Mouse (Mus musculus): Measurements from ENCODE around the gene Asb15. TPM values are rescaled to one million over a fixed set of nuclear protein-coding genes. Genes with fewer than 3 reads are reported as not detected.

Gene Asb15
- total RNA-seq, 2 experiments from 2014 or later, result not detected

GRCm38 (mm10) chr6:24555488-24555887, 27.5 kb downstream of the Asb15 start:
- no peak for ATAC-seq (replicated peaks; ENCODE audit: low FRiP score, poor library complexity, severe bottlenecking)

DNA sequence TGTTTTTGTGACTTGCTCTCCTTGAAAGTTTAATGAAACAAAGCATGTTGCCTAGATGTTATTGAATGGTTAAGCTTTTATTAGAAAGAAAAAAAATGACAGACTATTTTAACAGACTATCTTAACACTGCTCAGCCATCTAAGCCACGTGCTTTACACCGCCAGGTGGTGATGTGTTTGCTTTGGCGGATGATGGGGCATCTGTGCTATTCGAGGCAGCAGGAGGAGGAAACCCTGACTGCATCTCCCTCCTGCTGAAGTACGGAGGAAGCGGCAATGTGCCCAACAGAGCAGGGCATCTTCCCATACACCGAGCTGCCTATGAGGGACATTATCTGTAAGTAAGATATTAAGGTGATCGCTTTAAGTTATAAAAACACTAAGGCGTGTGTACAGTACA, 36.1 kb downstream of the Asb15 start:
- ATAC-seq (replicated peaks; ENCODE audit: low FRiP score, poor library complexity, severe bottlenecking), result no peak

GRCm38 (mm10) chr6:24564886-24565285, 36.9 kb downstream of the Asb15 start:
- ATAC-seq (replicated peaks; ENCODE audit: low FRiP score, poor library complexity, severe bottlenecking), result no peak

DNA sequence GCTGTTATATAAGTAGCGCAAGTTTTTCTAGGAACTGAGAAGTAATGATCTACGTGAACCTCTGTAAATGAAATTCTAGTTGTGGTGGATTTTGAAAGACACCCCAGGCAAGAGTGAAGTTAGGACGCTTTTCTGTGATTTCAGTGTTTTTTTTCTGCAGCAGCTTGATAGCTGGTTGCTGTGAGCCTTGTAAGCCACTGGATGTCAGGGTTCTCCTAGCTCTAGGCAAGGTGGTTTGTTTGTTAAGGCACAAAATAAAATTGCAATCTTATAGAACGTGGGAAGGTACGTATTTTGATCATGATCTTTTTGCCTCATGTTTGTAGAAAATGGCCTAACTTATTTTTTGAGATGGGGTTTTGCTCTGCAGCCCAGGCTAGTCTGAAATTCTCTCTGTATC, 41.0 kb downstream of the Asb15 start:
- no peak for ATAC-seq (replicated peaks; ENCODE audit: low FRiP score, poor library complexity, severe bottlenecking)

DNA sequence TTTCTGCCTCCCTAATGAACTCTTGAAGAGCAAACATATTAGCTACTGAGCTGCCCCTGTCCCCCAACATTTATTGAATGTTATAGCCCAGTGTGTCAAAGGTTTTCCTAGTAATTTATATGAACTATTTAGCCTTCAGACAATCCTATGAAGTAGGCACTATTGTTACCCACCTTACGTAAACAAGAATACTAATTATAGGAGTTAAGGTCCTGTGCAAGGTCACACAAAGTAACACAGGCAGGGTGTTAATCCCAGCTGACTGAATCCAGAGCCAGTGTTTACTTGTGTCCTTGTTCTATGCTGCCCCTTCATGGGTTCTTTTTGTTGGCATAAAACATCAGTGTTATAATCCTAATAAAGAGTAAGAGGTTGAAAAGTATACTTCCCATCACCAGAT, 41.8 kb downstream of the Asb15 start:
- no peak for ATAC-seq (replicated peaks; ENCODE audit: low FRiP score, poor library complexity, severe bottlenecking)

DNA sequence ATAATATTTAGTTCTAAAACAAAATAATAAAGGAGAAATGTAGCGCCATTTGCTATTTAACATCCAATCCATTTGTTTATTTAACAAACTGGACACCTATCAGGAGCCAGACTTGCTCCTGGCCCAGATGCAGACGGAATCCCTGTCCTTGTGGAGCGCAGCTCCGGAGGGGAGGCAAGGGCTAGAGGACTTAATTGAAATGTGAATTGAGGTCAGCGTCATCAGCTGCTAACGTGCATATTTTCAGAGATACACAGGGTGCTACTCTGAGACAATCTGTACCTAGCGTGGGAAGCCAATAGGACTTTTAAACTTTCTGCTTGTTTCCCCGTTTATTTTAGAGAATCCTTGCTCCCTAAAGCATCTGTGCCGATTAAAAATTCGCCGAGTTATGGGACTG, 42.3 kb downstream of the Asb15 start:
- no peak for ATAC-seq (replicated peaks; ENCODE audit: low FRiP score, poor library complexity, severe bottlenecking)

- no peak for ATAC-seq (replicated peaks; ENCODE audit: low FRiP score, poor library complexity, severe bottlenecking)
Measured at GRCm38 (mm10) chr6:24571126-24571525, 43.2 kb downstream of the Asb15 start.

DNA sequence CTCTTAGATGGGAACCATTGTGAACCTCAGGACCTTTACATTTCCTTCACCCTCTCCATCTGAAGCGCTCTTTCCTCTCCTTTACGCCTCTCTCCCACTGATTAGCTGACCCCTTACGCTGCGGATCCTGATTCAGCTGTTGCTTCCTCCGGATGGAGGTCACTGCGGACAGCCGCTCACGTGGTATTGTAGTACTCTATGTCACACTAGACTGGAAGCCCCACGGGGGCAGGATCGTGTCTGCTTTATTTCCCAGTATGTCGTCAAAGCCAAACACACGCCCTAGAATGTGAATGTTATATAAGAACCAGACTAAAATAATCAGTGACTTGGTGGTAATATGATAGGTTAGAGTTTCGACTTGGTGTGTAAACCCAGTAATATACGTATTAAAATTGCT, 44.5 kb downstream of the Asb15 start:
- no peak for ATAC-seq (replicated peaks; ENCODE audit: low FRiP score, poor library complexity, severe bottlenecking)

- ATAC-seq (replicated peaks; ENCODE audit: low FRiP score, poor library complexity, severe bottlenecking), result no peak
Measured at GRCm38 (mm10) chr6:24573319-24573718, 45.4 kb downstream of the Asb15 start.

DNA sequence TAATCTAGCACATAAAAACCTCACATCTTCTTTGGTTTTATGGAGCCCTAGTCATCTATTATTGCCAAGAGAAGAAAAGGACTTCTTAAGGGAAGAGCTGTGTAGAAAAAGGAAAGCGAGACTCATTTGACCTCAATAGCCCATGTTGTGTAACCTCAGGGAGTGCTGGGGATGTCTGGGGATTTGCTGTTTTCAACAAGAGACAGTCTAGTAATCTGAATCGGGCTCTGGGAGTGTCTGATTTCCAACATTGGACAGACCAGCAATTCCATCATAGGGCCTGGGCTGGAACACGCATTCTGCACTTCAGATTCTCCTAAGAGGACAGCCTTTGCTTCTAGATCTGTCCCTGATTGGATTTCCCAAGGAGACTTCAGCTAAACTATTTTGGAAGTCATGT, 55.5 kb downstream of the Asb15 start:
- ATAC-seq (replicated peaks; ENCODE audit: low FRiP score, poor library complexity, severe bottlenecking), result no peak

DNA sequence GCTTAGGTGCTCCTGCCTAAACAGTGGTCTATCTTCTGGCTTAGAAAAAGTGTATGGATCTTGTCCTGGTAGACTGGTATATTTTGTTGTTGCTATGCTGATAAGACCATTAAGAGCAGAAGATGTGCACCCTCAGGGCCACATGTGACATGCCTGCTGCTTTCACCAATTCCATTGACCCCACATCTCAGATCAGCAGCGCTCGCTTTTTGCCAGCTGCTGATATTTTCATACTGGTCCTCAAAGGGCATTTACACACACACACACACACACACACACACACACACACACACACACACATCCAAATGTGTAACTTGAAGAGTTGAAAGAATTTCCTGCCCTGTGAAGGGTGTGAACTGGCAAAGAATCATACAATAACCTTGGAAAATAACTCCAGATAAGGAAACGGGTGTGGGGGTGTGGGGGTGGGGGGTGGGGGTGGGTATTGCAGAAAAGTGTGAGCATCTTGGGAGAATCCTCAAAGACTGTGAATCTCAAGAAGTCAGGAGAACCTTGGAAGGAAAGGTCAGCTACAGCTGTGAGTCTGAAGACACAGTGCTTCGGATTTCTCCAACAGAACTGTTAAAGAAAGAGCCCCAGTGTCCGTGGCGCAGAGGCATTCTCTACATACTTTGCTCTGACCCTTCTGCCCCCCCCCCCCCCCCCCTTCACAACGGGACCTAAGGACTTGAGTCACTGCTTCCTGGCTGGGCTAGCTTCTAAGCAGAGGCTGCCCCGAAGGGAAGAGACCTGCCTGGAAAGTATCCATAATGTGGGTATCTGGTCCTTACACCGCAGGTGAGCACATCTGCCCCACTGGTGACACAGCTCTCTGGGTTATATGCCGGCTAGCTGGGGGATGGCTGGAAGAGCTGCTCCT, 57.7 kb downstream of the Asb15 start:
- ATAC-seq (replicated peaks; ENCODE audit: low FRiP score, poor library complexity, severe bottlenecking), result no peak

GRCm38 (mm10) chr6:24586885-24587284, 58.9 kb downstream of the Asb15 start:
- ATAC-seq (replicated peaks; ENCODE audit: low FRiP score, poor library complexity, severe bottlenecking), result no peak

DNA sequence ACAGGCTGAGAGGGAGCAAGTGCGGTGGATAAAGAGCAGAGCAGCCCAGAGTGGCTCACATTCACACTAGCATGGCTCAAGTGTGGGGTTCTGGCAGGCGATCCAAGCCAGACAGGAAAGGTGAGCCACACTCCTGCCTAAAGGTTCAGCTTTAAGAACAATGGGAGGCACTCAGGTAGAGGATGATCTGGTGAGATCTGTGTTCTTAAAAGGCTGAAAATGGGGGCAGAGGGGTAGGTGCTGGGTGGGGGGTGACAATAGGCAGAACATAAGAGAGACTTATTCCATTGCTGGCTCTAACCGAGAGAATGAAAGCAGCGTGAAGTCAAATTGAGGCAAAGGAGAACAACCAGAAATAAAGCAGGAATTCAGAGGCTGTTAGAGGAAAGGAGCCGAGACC, 62.3 kb downstream of the Asb15 start:
- no peak for ATAC-seq (replicated peaks; ENCODE audit: low FRiP score, poor library complexity, severe bottlenecking)

GRCm38 (mm10) chr6:24591525-24592218, 63.7 kb downstream of the Asb15 start:
- ATAC-seq (replicated peaks; ENCODE audit: low FRiP score, poor library complexity, severe bottlenecking), result no peak

DNA sequence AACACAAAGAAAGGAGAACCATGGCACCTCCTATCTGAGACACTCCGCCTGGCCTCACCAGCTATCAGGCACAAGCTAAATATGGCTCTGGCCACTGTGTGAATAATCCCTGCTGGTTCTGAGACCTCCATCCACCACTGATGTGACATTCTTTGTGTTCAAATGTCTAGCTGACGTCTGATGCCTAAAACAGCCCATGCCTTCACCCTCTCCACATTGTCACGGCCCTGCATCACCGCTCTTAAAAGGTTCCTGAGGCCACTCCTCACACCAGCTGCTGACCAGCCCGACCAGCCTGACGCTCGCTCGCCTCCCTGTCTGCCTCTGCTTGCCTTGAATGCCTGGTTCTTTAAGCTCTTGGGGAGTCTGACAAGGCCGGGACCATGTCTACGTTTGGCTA, 69.6 kb downstream of the Asb15 start, which contains the start of gene Lmod2:
TSS of gene Lmod2 (plus strand) at position 263 of the 400 bp plus-strand sequence.
- no peak for ATAC-seq (replicated peaks; ENCODE audit: low FRiP score, poor library complexity, severe bottlenecking)

- no peak for ATAC-seq (replicated peaks; ENCODE audit: low FRiP score, poor library complexity, severe bottlenecking)
Measured at GRCm38 (mm10) chr6:24599179-24599578, 71.2 kb downstream of the Asb15 start.

- ATAC-seq (replicated peaks; ENCODE audit: low FRiP score, poor library complexity, severe bottlenecking), result no peak
Measured at GRCm38 (mm10) chr6:24599639-24600038, 71.7 kb downstream of the Asb15 start.

DNA sequence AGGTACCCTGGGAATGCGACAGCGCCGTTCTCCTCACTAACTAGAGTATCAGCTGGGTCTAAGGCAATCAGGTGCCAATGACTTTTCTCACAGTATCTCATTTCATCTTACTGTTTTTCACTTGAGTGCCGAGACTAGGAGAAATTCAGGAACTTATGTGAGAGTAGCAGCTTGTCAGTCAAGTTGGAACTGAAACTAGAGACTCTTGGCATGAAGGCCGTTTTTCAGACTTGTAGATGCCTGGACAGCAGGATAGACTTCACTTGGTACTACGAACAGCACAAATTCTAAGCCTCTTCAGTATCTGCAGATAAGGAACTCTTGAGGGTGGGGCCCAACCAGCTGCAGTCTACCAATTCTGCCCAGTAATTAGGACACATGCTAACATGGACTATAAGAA, 72.2 kb downstream of the Asb15 start:
- no peak for ATAC-seq (replicated peaks; ENCODE audit: low FRiP score, poor library complexity, severe bottlenecking)

- ATAC-seq (replicated peaks; ENCODE audit: low FRiP score, poor library complexity, severe bottlenecking), result no peak
Measured at GRCm38 (mm10) chr6:24600726-24601125, 72.8 kb downstream of the Asb15 start.

DNA sequence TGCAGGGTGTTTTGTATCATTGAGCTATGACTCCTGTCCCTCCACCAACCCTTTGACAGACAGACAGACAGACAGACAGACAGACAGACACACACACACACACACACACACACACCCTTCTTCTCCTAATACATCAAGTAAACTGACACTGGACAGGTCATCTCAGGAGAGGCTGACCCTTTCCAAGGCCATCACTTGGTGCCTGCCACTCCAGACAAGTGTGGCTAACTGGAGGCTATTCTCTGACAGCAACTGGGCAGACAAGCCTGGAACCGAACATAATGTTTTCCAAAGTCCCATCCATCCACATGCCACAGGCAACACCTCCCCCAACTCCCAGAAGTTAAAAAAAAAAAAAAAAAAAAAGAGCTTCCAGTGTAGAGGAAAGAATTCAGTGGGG, 73.7 kb downstream of the Asb15 start:
- no peak for ATAC-seq (replicated peaks; ENCODE audit: low FRiP score, poor library complexity, severe bottlenecking)

GRCm38 (mm10) chr6:24602351-24602750, 74.4 kb downstream of the Asb15 start:
- no peak for ATAC-seq (replicated peaks; ENCODE audit: low FRiP score, poor library complexity, severe bottlenecking)

All from erythroblast, adult 5-6 weeks (primary cell).